Mouse (Mus musculus): ENCODE measurements around the gene Zfp651. TPM values are rescaled to one million over a fixed set of nuclear protein-coding genes. Genes with fewer than 3 reads are reported as not detected.

Gene Zfp651
- polyA plus RNA-seq, 1 experiment, result 47.0 TPM

DNA sequence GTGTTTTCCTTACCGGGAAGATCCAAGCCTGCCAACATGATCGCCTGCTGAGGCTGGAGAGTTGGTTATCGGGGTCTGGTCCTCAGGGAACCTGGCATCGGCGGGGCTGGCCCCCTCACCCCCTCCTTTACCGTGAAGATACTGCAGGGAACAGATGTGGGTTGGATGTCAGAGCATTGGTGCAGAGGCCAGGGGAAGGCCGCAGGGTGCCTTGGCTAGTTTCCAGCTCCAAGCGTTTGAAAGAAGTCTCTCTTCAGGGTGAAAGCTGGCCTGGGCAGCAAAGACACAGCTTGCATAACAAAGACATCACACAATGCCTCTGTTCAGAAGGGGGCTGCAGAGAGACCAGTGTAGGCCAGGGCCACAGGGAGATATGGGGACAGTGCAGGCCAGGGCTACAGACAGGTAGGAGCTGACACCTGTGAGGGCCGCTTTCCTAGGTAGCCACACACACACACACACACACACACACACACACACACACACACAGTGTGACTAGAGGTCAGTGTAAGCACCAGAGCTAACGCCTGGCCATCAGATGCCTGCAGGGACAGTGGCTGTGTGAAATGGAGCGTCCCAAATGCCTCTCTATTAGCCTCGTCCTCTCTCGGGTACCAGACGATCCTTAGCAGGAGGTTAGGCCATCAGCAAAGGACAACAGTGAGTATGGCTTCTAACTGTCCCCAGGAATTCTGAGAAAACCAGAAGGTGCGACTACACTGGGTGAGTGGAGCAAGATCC lies 51.1 kb downstream of the Zfp651 start:
- no peaks in the 10 kb centered on the region for H3K27me3 ChIP-seq (ENCODE audit: control insufficient read depth, insufficient read depth, insufficient read length)
- no peak overlapping the region for H3ac ChIP-seq (ENCODE audit: control insufficient read depth, insufficient read length)
- no peak overlapping the region for H3K4me2 ChIP-seq (ENCODE audit: low read depth)
- no peaks in the 10 kb centered on the region for H3K36me3 ChIP-seq (ENCODE audit: control insufficient read depth, insufficient read depth)
- TF ChIP-seq POLR2AphosphoS2 (IDR thresholded peaks at IDR 0.05; ENCODE audit: insufficient read length, low read depth) (no peak), E2F4 (IDR thresholded peaks at IDR 0.05; ENCODE audit: insufficient read depth) (no peak), TCF3 (IDR thresholded peaks at IDR 0.05; ENCODE audit: insufficient read length, low read depth) (no peak), MYOG (IDR thresholded peaks at IDR 0.05; ENCODE audit: control insufficient read depth in 1 of 3, insufficient read depth in 1 of 3, insufficient read length in 2 of 3, low read depth in 2 of 3) (no peak), USF1 (IDR thresholded peaks at IDR 0.05; ENCODE audit: low read depth) (no peak), MYOD1 (IDR thresholded peaks at IDR 0.05; ENCODE audit: control insufficient read depth in 1 of 3, insufficient read length in 2 of 3, low read depth in 2 of 3) (no peak), REST (IDR thresholded peaks at IDR 0.05; ENCODE audit: insufficient read depth, insufficient read length) (no peak), CEBPB (IDR thresholded peaks at IDR 0.05; ENCODE audit: insufficient read depth, poor library complexity, severe bottlenecking) (no peak), POLR2A (IDR thresholded peaks at IDR 0.05; ENCODE audit: insufficient read length, low read depth) (no peak), MAX (IDR thresholded peaks at IDR 0.05; ENCODE audit: low read depth) (no peak), SRF (IDR thresholded peaks at IDR 0.05; ENCODE audit: control insufficient read depth, insufficient read length, low read depth) (no peak), TCF12 (IDR thresholded peaks at IDR 0.05; ENCODE audit: insufficient read depth, poor library complexity, severe bottlenecking) (no peak)
- no peak overlapping the region for H3K4me3 ChIP-seq
- H3K79me2 ChIP-seq (ENCODE audit: control insufficient read depth, insufficient read depth), result no peaks in the 10 kb centered on the region

DNA sequence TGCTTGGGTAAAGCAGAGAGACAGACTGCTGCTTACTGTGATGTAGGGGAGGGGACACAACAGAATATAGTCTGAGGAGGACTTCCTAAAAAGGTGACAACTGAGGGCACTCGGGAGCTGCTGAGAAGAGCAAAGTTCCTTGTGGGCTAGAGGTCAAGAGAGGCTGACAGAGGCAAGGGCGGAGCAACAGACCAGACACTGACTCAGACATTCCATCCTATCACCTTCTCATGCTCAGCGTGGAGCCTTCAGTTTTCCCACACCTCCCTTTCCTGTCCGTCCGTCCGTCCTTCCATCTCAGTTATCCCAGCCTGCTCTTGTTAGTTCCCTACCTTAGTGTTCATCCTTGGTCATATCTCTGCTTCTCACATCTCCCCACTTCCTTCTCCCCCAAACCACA lies 56.1 kb downstream of the Zfp651 start:
- H3K79me2 ChIP-seq (ENCODE audit: control insufficient read depth, insufficient read depth), result no peaks in the 10 kb centered on the region
- no peak overlapping the region for H3K4me3 ChIP-seq
- H3K36me3 ChIP-seq (ENCODE audit: control insufficient read depth, insufficient read depth), result no peaks in the 10 kb centered on the region
- no peak overlapping the region for H3ac ChIP-seq (ENCODE audit: control insufficient read depth, insufficient read length)
- H3K4me2 ChIP-seq (ENCODE audit: low read depth), result peak overlapping the region; percentile 45
- TF ChIP-seq MAX (IDR thresholded peaks at IDR 0.05; ENCODE audit: low read depth) (no peak), E2F4 (IDR thresholded peaks at IDR 0.05; ENCODE audit: insufficient read depth) (no peak), POLR2A (IDR thresholded peaks at IDR 0.05; ENCODE audit: insufficient read length, low read depth) (no peak), USF1 (IDR thresholded peaks at IDR 0.05; ENCODE audit: low read depth) (no peak), MYOD1 (IDR thresholded peaks at IDR 0.05; ENCODE audit: control insufficient read depth in 1 of 3, insufficient read length in 2 of 3, low read depth in 2 of 3) (no peak), MYOG (IDR thresholded peaks at IDR 0.05; ENCODE audit: control insufficient read depth in 1 of 3, insufficient read depth in 1 of 3, insufficient read length in 2 of 3, low read depth in 2 of 3) (no peak), CEBPB (IDR thresholded peaks at IDR 0.05; ENCODE audit: insufficient read depth, poor library complexity, severe bottlenecking) (no peak), REST (IDR thresholded peaks at IDR 0.05; ENCODE audit: insufficient read depth, insufficient read length) (no peak), TCF3 (IDR thresholded peaks at IDR 0.05; ENCODE audit: insufficient read length, low read depth) (no peak), TCF12 (IDR thresholded peaks at IDR 0.05; ENCODE audit: insufficient read depth, poor library complexity, severe bottlenecking) (no peak), SRF (IDR thresholded peaks at IDR 0.05; ENCODE audit: control insufficient read depth, insufficient read length, low read depth) (no peak), POLR2AphosphoS2 (IDR thresholded peaks at IDR 0.05; ENCODE audit: insufficient read length, low read depth) (no peak)
- H3K27me3 ChIP-seq (ENCODE audit: control insufficient read depth, insufficient read depth, insufficient read length), result no peaks in the 10 kb centered on the region

DNA sequence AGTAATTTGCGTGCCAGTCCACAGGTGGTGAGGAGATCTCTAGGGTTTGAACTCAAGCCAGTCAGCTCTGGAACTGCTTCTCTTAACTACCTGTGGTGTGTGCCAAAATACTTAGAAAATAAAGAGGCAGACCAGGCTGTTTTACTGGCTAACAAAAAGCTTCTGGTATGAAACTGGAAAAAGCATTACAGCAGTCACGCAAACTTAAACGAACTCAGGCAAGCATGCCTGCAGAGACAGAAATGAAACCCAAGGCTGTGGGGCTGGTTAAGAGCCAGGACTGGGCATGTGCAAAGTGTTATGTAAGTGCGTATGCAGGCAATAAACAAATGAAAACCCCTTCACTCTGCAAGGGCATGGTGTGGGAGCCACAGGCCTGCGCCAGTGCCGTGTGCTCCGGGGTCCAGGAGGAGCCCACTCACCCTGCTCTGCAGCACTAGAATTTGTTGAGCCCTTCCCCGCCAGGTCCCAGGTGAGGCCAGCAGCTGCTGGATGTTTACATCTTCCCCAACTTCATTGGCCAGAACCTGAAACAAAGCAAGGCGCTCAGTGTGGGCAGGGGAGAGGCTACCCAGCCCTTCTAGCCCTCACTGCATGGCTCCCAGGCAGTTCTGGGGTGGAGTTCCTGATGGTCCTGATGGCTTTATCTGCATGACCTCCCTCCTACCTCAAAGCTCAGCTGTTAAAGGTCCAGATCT lies 60.1 kb downstream of the Zfp651 start:
- no peaks in the 10 kb centered on the region for H3K27me3 ChIP-seq (ENCODE audit: control insufficient read depth, insufficient read depth, insufficient read length)
- TF ChIP-seq MAX (IDR thresholded peaks at IDR 0.05; ENCODE audit: low read depth) (no peak), POLR2AphosphoS2 (IDR thresholded peaks at IDR 0.05; ENCODE audit: insufficient read length, low read depth) (no peak), SRF (IDR thresholded peaks at IDR 0.05; ENCODE audit: control insufficient read depth, insufficient read length, low read depth) (no peak), USF1 (IDR thresholded peaks at IDR 0.05; ENCODE audit: low read depth) (no peak)
- H3K4me3 ChIP-seq, result no peak overlapping the region
- H3ac ChIP-seq (ENCODE audit: control insufficient read depth, insufficient read length), result no peak overlapping the region
- no peaks in the 10 kb centered on the region for H3K79me2 ChIP-seq (ENCODE audit: control insufficient read depth, insufficient read depth)
- H3K4me2 ChIP-seq (ENCODE audit: low read depth), result no peak overlapping the region
- no peaks in the 10 kb centered on the region for H3K36me3 ChIP-seq (ENCODE audit: control insufficient read depth, insufficient read depth)

GRCm38 (mm10) chr9:121819771-121820471 lies 60.8 kb downstream of the Zfp651 start:
- Histone ChIP-seq H3K27me3 (ENCODE audit: control insufficient read depth, insufficient read depth, insufficient read length) (no peaks in the 10 kb centered on the region), H3K79me2 (ENCODE audit: control insufficient read depth, insufficient read depth) (no peaks in the 10 kb centered on the region), H3ac (ENCODE audit: control insufficient read depth, insufficient read length) (no peak overlapping the region), H3K36me3 (ENCODE audit: control insufficient read depth, insufficient read depth) (no peaks in the 10 kb centered on the region), H3K4me3 (no peak overlapping the region), H3K4me2 (ENCODE audit: low read depth) (no peak overlapping the region)
- TF ChIP-seq POLR2AphosphoS2 (IDR thresholded peaks at IDR 0.05; ENCODE audit: insufficient read length, low read depth) (no peak), MAX (IDR thresholded peaks at IDR 0.05; ENCODE audit: low read depth) (no peak)

Measured in myocyte (in vitro differentiated cells).